Mouse (Mus musculus): ENCODE data around the gene Gm10226. TPM values are rescaled to one million over a fixed set of nuclear protein-coding genes. Genes with fewer than 3 reads are reported as not detected.

The Gm10226 gene
- 6.3 TPM for total RNA-seq (2023)

DNA sequence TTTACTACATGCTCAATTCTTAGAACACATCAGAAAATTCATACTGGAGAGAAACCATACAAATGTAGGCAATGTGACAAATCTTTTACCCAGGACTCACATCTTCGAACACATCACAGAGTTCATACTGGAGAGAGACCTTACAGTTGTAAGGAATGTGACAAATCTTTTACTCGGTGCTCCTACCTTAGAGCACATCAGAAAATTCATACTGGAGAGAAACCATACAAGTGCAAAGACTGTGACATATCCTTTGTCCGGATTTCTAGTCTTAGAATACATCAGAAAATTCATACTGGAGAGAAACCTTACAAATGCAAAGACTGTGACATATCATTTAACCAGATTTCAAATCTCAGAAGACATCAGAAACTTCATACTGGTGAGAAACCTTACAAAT lies at the start of gene Gm10226:
TSS of gene Gm10226 (plus strand) at position 301 of the 400 bp plus-strand sequence.

DNA sequence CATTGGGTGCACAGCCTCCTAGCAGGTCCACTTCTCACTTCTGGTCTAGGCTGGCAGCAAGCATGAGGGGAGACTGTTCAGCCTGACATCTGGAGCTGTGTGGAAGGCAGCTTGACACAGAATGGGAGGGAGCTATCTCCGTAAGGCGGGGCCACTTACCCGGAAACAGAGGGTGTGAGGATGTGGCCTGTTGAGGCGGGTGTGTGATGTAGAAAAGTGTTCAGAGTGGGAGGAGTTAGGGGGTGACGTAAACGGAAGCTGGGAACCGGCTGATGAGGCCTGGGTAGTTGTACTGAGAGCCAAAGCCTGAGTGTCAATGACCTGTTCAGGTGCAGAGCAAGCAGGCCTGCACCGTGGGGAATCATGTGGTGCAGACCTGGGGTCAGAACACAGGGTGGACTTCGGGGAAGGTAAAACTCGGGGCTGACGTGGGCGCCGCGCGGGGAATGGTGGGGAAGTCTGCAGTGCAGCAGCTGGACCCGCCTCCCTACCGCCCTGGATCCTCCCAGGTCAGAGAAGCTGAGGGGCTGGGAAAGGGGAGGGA lies 41.2 kb upstream of the Gm10226 start, which contains the start of gene Zfp983:
TSS of gene Zfp983 (plus strand) at position 261 of the 544 bp plus-strand sequence.

DNA sequence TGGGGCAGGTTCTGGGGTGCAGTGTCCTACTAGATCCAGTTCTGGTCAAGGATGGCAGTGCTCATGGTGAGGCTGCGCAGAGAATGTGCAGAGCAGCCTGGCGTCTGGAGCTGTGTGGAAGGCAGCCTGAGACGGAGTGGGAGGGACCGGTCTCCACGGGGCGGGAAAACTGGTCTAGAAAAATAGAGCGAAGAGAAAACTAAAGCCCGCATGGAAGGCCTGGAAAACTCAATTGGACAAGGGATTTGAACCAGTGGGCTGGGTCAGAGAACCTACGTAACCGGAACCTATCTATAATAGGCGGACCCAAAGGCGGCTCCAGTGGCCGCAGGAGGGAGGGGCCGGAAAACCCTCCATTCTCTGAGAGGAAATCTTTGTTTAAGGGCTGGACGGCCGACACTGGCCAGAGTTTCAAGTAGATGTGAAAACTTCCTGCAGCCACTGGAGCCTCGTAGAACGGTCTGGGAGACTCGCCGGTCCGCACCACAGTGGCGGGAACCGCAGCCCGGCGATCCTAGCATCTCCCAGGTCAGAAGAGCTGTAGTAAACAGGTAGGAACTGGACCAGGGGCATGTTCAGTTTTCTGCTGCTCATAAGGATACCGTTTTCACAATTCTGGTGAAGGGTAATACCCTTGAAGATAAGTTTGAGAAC lies 15.8 kb downstream of the Gm10226 start, which contains the start of gene Zfp760:
TSS of gene Zfp760 (plus strand) at position 399 of the 654 bp plus-strand sequence.

GRCm38 (mm10) chr17:21730495-21730894 lies 38.8 kb downstream of the Gm10226 start, which contains the start of gene Zfp229:
Zfp229 (plus strand) TSS chr17:21730795.

Other genes starting within 250 kb of the Gm10226 start
- gene Zfp51, start 241.5 kb upstream of the Gm10226 start, total RNA-seq (2023) = 25.6 TPM
- 35.9 TPM for gene Zfp53, start 202.9 kb upstream of the Gm10226 start, total RNA-seq (2023)
- gene Zfp52, start 156.3 kb upstream of the Gm10226 start, total RNA-seq (2023) = 5.1 TPM
- gene Zfp948, start 124.9 kb upstream of the Gm10226 start, total RNA-seq (2023) = 0.82 TPM
- 6.9 TPM for gene Zfp983, start 41.2 kb upstream of the Gm10226 start, total RNA-seq (2023)
- gene Zfp760, start 15.9 kb downstream of the Gm10226 start, total RNA-seq (2023) = 0.67 TPM
- 0.50 TPM for gene Zfp229, start 38.9 kb downstream of the Gm10226 start, total RNA-seq (2023)
- 0.70 TPM for gene Zfp820, start 153.9 kb downstream of the Gm10226 start, total RNA-seq (2023)
- gene Zfp995, start 218.1 kb downstream of the Gm10226 start, total RNA-seq (2023) = 11.4 TPM